Mouse (Mus musculus) midbrain, embryonic 15.5 days (tissue): ENCODE measurements around the gene Kdelr3. TPM values are rescaled to one million over a fixed set of nuclear protein-coding genes. Genes with fewer than 3 reads are reported as not detected.

Source experiments
- ATAC-seq: fragments of 200-750 bp; cut with Nextera tagmentation; replicated peaks from 2 replicates; pipeline ENCODE4 v1.8.0; 2017; ENCODE audit warnings: moderate TSS enrichment
- H3K27ac ChIP-seq: fragments of 300-500 bp; sonication (generic); 2 replicates; pipeline ENCODE4 v1.5.1; 2015; ENCODE audit warnings: mild to moderate bottlenecking, inconsistent platforms
- H3K27me3 ChIP-seq: fragments of 300-500 bp; sonication (generic); replicated peaks from 2 replicates; pipeline ENCODE4 v1.6.1; 2015; ENCODE audit warnings: inconsistent platforms
- H3K36me3 ChIP-seq: fragments of 300-500 bp; sonication (generic); replicated peaks from 2 replicates; pipeline ENCODE4 v1.6.1; 2015; ENCODE audit warnings: inconsistent platforms
- H3K4me1 ChIP-seq: fragments of 300-500 bp; sonication (generic); 2 replicates; pipeline ENCODE4 v1.6.1; 2015; ENCODE audit warnings: inconsistent platforms
- H3K4me2 ChIP-seq: fragments of 300-500 bp; sonication (generic); 2 replicates; pipeline ENCODE4 v1.6.1; 2015; ENCODE audit warnings: inconsistent platforms, mild to moderate bottlenecking, moderate library complexity
- H3K4me3 ChIP-seq: fragments of 300-500 bp; sonication (generic); 2 replicates; pipeline ENCODE4 v1.5.1; 2015; ENCODE audit warnings: mild to moderate bottlenecking, inconsistent platforms
- H3K9ac ChIP-seq: fragments of 300-500 bp; sonication (generic); 2 replicates; pipeline ENCODE4 v1.6.1; 2015; ENCODE audit warnings: mild to moderate bottlenecking, inconsistent platforms
- H3K9me3 ChIP-seq: fragments of 300-500 bp; sonication (generic); 2 replicates; pipeline ENCODE4 v1.6.1; 2016; ENCODE audit warnings: inconsistent platforms
- whole genome bisulfite sequencing: fragments of 180-500 bp; shearing (Covaris S2); methylation state at CpG from one replicate; pipeline ENCODE4 v1.1.7; 2015; ENCODE audit warnings: mixed read lengths; 5-methylcytosine and 5-hydroxymethylcytosine counted together
- polyA plus RNA-seq: library from polyadenylated mRNA; unstranded; fragments of >200 nt; fragmentation: Nextera tagmentation; extraction: Ambion mirVana; gene quantifications from 2 replicates; pipeline ENCODE4 v1.2.1, GENCODE M21; 2015

Gene Kdelr3
- polyA plus RNA-seq, 1 experiment from 2014 or later, result 9.0 TPM

- Histone ChIP-seq H3K4me2 (no peak overlapping the region), H3K27me3 (peaks cover 43% of the 10 kb centered on the region), H3K4me3 (no peak overlapping the region), H3K36me3 (no peaks in the 10 kb centered on the region), H3K9me3 (no peaks in the 10 kb centered on the region), H3K9ac (no peak overlapping the region), H3K4me1 (peaks cover 6% of the 10 kb centered on the region), H3K27ac (no peak overlapping the region)
- ATAC-seq, result no peak
- WGBS, result 70% methylated on average over 17 of the region's 17 CpGs
Measured at GRCm38 (mm10) chr15:79500110-79500509, 16.1 kb upstream of the Kdelr3 start.

- peaks cover 65% of the 10 kb centered on the region for H3K27me3 ChIP-seq
- 15% methylated on average over 18 of the region's 18 CpGs for WGBS
- ATAC-seq, result no peak
- no peak overlapping the region for H3K4me3 ChIP-seq
- no peaks in the 10 kb centered on the region for H3K36me3 ChIP-seq
- H3K27ac ChIP-seq, result no peak overlapping the region
- no peak overlapping the region for H3K4me2 ChIP-seq
- H3K9me3 ChIP-seq, result no peaks in the 10 kb centered on the region
- H3K4me1 ChIP-seq, result peaks cover 18% of the 10 kb centered on the region
- H3K9ac ChIP-seq, result no peak overlapping the region
Measured at GRCm38 (mm10) chr15:79502891-79503341, 13.3 kb upstream of the Kdelr3 start.

DNA sequence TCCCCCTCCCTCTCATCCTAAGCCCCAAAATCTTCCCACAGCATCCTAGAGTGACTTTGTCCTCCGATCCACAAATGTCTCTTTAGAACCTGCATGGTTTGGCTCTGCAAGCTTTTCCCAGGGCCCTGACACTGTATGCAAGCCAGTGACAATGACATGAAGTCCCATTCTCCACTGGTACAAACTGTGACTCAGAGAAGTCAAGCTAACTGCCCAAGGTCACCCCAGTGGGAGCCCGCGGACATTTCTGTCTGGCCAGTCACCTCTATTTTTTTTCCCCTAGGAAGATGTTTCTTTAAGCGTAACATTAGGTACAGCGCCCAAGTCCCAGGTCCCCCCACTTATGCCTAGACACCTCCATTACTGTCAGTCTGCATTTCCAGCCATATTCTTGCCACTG, 12.8 kb upstream of the Kdelr3 start:
- H3K4me2 ChIP-seq, result no peak overlapping the region
- no peak overlapping the region for H3K4me3 ChIP-seq
- H3K27me3 ChIP-seq, result peaks cover 70% of the 10 kb centered on the region
- 65% methylated on average over 5 of the region's 5 CpGs for WGBS
- peaks cover 18% of the 10 kb centered on the region for H3K4me1 ChIP-seq
- no peaks in the 10 kb centered on the region for H3K9me3 ChIP-seq
- no peak overlapping the region for H3K9ac ChIP-seq
- H3K27ac ChIP-seq, result no peak overlapping the region
- no peak for ATAC-seq
- H3K36me3 ChIP-seq, result no peaks in the 10 kb centered on the region

GRCm38 (mm10) chr15:79504707-79505452, 11.3 kb upstream of the Kdelr3 start, which contains the start of gene Kcnj4:
Kcnj4 (minus strand) TSS chr15:79505241.
- Histone ChIP-seq H3K9me3 (no peaks in the 10 kb centered on the region), H3K4me3 (peak within 1 kb of the TSS; percentile 57), H3K9ac (peak within 1 kb of the TSS; percentile 19), H3K4me1 (peaks cover 18% of the 10 kb centered on the region), H3K27me3 (peaks cover 74% of the 10 kb centered on the region), H3K4me2 (peak within 1 kb of the TSS; percentile 92), H3K36me3 (no peaks in the 10 kb centered on the region), H3K27ac (no peak within 1 kb of the TSS)
- ATAC-seq, result peak; percentile 25; the same call in 1 of the 2 replicates
- WGBS, result under 1% methylated on average over 60 of the region's 60 CpGs

DNA sequence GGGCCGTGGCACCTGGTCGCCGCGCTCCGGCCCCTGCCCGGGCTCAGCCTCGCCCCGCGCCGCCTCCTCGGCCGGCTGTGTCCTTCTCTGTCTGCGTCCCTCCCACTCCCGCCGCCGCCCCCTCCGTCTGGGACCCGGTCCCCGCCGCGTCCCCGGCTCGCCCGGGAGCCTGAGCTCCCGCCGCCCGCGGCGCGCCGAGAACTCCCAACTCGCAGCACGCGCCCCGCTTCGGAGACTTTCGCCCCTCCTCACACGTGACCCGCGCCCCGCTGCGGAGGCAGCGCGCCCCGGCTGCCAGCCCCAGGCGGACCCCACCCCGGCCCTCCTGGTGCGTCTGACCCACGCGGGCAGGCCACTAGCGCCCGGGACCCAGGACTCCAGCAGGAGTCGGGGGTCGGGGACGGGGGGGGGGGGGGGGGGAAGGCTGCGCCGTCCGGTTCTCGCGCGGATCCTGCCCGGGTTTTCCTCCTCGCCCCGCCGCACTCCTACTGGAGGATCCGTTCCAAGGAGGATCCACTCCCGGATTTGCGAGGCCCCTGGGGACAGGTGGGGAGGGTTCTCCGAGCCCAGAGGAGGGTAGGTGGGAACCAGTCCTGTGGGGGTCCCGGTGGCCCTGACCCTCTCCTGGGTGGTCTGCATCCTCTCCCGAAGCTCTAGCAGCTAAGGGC, 10.5 kb upstream of the Kdelr3 start:
- peak overlapping the region; percentile 19 for H3K9ac ChIP-seq
- peak overlapping the region; percentile 92 for H3K4me2 ChIP-seq
- H3K4me1 ChIP-seq, result peaks cover 18% of the 10 kb centered on the region
- peaks cover 82% of the 10 kb centered on the region for H3K27me3 ChIP-seq
- H3K36me3 ChIP-seq, result no peaks in the 10 kb centered on the region
- no peaks in the 10 kb centered on the region for H3K9me3 ChIP-seq
- no peak overlapping the region for H3K27ac ChIP-seq
- under 1% methylated on average over 55 of the region's 71 CpGs for WGBS
- peak overlapping the region; percentile 57 for H3K4me3 ChIP-seq
- ATAC-seq, result peak; percentile 64

- Histone ChIP-seq H3K4me2 (peak overlapping the region; percentile 92; the same call in 1 of the 2 replicates), H3K27me3 (peaks cover 82% of the 10 kb centered on the region), H3K9me3 (no peaks in the 10 kb centered on the region), H3K4me3 (no peak overlapping the region), H3K9ac (no peak overlapping the region), H3K36me3 (no peaks in the 10 kb centered on the region), H3K4me1 (peaks cover 22% of the 10 kb centered on the region), H3K27ac (no peak overlapping the region)
- no peak for ATAC-seq
- WGBS, result 39% methylated on average over 7 of the region's 7 CpGs
Measured at GRCm38 (mm10) chr15:79506460-79506859, 9.8 kb upstream of the Kdelr3 start.

DNA sequence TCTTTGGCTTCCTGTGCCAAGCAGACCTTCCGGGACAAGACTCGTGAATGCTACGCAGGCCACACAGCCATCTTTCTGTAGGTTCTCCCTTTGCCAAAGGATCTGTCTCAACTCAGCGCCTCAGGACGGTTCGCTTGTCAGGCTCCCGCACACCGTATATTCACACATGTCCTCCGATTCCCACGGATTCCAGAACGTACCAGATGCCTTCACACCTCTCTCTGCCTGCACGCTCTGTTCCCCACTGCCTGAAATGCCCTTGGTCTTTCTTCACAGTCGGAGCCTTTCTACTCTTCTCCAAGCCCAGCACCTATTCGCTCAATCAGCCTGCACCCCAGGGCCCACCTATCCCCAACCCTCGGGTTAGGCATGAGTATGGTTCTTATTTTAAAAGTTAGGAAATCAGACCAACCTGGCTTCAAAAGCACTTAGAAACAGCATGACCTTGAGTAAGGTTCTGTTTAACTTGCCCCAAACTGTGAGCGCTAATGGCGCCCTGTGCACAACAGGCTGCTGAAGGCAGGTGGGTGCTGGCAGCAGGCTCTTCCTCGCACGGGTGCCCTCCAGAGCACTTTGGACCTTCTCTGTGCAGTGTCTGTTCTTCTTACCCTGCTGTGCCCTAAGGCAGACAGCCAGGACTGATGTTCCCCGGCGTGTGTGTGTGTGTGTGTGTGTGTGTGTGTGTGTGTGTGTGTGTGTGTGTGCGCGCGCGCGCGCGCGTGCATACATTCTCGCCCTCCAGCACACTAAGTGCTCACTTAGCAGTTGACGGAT, 9.0 kb upstream of the Kdelr3 start:
- H3K4me3 ChIP-seq, result no peak overlapping the region
- peaks cover 28% of the 10 kb centered on the region for H3K4me1 ChIP-seq
- no peak for ATAC-seq
- H3K36me3 ChIP-seq, result no peaks in the 10 kb centered on the region
- H3K27ac ChIP-seq, result no peak overlapping the region
- H3K27me3 ChIP-seq, result peaks cover 74% of the 10 kb centered on the region
- H3K4me2 ChIP-seq, result no peak overlapping the region
- WGBS, result 53% methylated on average over 30 of the region's 31 CpGs
- no peaks in the 10 kb centered on the region for H3K9me3 ChIP-seq
- no peak overlapping the region for H3K9ac ChIP-seq

- Histone ChIP-seq H3K4me3 (no peak overlapping the region), H3K9ac (no peak overlapping the region), H3K4me1 (peaks cover 26% of the 10 kb centered on the region), H3K27ac (no peak overlapping the region), H3K9me3 (no peaks in the 10 kb centered on the region), H3K36me3 (no peaks in the 10 kb centered on the region), H3K27me3 (peaks cover 73% of the 10 kb centered on the region), H3K4me2 (no peak overlapping the region)
- no peak for ATAC-seq
- 36% methylated on average over 6 of the region's 6 CpGs for WGBS
Measured at GRCm38 (mm10) chr15:79509998-79510397, 6.2 kb upstream of the Kdelr3 start.

GRCm38 (mm10) chr15:79510425-79510824, 5.8 kb upstream of the Kdelr3 start:
- no peaks in the 10 kb centered on the region for H3K36me3 ChIP-seq
- ATAC-seq, result no peak
- no peak overlapping the region for H3K27ac ChIP-seq
- no peak overlapping the region for H3K4me3 ChIP-seq
- H3K27me3 ChIP-seq, result peaks cover 73% of the 10 kb centered on the region
- peaks cover 21% of the 10 kb centered on the region for H3K4me1 ChIP-seq
- H3K4me2 ChIP-seq, result no peak overlapping the region
- no peaks in the 10 kb centered on the region for H3K9me3 ChIP-seq
- WGBS, result 83% methylated on average over 7 of the region's 7 CpGs
- H3K9ac ChIP-seq, result no peak overlapping the region

DNA sequence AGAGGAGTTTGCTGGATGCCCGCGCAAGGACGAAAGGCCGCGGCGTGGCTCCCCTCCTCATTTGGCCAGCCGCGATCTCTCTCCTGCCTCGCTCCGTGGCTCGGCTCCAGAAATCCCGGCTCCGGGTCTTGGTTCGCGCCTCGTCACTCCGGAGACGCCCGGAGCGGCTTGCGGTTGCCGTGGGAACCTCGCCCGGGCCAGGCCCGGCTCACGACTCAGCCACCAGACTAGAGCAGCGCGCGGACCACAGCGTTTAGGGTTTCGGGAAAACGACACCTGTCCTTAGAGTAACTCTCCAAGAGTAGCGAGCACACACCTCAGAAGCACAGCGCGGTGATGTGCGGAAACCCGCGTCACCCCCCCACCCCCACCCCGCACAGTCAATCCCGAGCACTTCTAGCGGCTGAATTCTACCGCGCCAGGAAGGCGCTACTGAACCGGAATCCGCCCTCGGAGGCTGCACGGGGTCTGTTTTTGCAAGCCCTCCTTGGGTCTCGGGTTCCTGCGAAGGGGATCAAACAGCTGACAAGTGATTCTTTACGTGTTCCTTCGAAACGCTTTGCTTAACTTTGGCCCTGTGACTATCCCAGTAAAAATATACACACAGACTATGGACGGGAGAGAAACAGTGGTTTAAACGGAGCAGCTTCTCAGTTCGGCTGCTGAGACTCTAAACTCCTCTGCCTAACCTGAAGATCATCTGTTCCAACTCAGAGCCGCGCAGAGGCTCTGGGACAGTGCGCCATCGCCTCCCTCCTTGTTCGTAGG, 4.5 kb upstream of the Kdelr3 start:
- Histone ChIP-seq H3K4me3 (peak overlapping the region; percentile 44), H3K27me3 (peaks cover 78% of the 10 kb centered on the region), H3K9ac (peak overlapping the region; percentile 18; the same call in 1 of the 2 replicates), H3K9me3 (no peaks in the 10 kb centered on the region), H3K4me2 (peak overlapping the region; percentile 72), H3K27ac (no peak overlapping the region), H3K36me3 (no peaks in the 10 kb centered on the region), H3K4me1 (peaks cover 21% of the 10 kb centered on the region)
- peak; percentile 90 for ATAC-seq
- WGBS, result under 1% methylated on average over 61 of the region's 61 CpGs

DNA sequence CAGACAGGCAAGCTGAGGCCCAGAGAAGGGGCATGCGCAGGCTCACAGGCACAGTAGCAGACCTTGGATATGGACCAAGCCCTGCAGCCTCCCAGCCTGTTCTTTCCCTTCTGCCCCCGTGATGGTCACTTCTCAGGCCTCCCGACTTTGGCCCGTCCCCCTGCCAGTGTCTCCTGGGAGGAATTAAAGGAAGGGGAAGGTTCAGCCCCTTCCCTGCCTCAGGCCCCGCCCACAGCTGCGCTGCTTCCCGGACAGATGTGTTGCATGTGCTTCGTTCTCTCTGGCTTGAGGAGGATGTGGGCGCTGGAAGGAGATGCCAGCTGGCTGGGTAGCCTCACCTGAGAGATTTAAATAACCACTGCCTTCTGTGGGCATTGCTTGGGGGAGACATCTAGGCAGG, 2.3 kb upstream of the Kdelr3 start:
- Histone ChIP-seq H3K27me3 (peaks cover 74% of the 10 kb centered on the region), H3K36me3 (no peaks in the 10 kb centered on the region), H3K9me3 (no peaks in the 10 kb centered on the region), H3K9ac (no peak overlapping the region), H3K27ac (no peak overlapping the region), H3K4me3 (no peak overlapping the region), H3K4me2 (no peak overlapping the region), H3K4me1 (peaks cover 26% of the 10 kb centered on the region)
- no peak for ATAC-seq
- 9% methylated on average over 9 of the region's 9 CpGs for WGBS
